Mouse (Mus musculus) v-Abl transformed pro-B cells (cell line): ENCODE measurements at regions not wholly inside any gene's neighbourhood (a gene's known extent, or its start where the extent isn't known, plus 50 kb on each side); places are given as distances from the start of the nearest gene placed in this dataset.

Experiments used
- in situ Hi-C, 2 experiments: fragments of 400-800 bp; cut with MboI; formaldehyde crosslinking; loops; one replicate each; pipeline ENCODE4 v1.15.1; 2025; ENCODE audit not compliant: unreplicated experiment in 2 of 2

DNA sequence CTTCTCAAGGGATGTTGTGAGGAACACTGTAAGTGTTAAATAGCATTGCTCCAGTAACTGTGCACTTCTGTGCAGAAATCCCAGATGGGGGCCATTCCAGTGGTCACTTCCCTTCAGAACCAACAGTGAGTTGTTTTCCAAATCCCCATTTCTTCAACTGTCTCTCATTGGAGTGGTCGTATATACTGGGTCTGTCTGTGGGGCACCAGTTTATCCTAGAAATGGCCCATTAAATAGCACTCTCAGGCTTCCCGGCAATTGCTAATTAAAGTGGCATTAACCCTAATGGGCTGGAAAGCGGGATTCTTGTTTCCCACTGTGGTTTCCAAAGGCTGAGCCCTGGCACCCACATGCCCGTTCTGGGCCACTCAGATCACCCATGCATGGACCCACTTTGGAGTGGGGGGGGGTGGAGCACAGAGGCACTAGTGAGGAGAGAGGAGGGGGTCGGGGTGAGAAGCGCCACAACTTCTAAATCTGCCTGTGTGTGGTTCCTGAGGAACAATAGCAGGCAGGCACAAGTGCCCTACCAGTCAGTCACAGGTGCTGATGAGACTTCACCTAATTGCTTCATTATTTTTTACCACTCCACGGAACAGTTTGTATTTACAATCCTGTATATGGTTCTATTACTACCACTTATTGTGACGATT lies 78.1 kb downstream of the Fam204a start:
- in situ Hi-C loops: loop anchor here (5.0 to 10.0 kb wide), 7 partner anchors 164 to 911 kb away; partner anchors contain the start of gene Emx2 (in 1 of the 2)

DNA sequence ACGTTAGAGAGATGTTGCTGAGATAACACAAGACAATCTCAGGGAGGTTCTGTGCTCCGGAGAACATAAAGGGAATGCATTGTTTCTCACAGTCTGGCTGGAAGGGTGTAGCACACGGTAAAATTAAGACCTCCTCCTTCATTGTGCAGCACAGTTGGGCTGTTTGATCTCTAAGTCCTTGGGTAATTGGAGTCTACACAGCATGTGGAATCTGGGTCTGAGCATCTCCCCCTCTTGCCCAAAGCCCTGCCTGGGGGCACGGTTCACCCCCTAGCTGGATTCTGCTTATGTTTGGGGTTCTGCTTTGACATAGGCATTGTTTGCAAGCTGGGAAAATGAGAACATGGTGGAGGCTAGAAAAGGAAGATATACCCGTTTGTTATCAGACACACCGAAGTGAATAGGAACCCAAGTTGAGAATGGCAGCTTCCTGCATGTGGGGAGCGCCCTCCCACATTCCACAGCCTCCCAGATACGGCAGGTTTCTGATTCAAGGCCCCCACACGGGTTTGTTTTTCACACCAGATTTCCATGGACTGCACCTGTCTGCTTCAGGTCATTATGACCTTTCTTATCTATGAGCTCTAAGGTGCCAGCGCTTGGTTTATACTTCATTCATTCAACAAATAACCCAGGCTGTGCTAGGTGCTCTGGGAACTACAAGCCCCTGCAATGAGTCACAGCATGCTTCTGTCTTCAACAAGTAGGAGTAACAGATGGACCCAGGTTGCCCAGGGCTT lies 79.9 kb downstream of the Fam204a start:
- in situ Hi-C loops: loop anchor here (5.0 to 10.0 kb wide), 7 partner anchors 166 to 909 kb away; partner anchors contain the start of gene Emx2 (in 1 of the 2)

DNA sequence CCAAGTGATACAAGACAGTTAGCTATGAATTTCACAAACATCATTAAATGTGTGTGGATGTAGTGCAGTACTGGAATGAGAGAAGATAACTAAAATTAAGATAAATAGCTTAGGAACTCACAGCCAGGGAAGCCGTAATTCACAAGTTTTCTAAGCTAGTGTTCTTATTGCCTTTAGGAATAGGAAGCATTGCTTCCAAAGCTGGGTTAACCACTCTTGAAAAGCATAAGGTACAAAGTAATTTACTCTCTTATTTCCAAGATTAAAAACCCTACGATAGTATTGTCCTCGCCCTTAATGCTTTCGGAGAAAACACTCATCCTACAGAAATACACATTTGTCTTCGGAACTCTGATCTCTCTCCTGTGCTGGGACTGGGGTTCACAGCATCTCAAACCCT lies 81.3 kb downstream of the Fam204a start:
- in situ Hi-C loops: loop anchor here (5.0 to 10.0 kb wide), 7 partner anchors 167 to 908 kb away; partner anchors contain the start of gene Emx2 (in 1 of the 2)

DNA sequence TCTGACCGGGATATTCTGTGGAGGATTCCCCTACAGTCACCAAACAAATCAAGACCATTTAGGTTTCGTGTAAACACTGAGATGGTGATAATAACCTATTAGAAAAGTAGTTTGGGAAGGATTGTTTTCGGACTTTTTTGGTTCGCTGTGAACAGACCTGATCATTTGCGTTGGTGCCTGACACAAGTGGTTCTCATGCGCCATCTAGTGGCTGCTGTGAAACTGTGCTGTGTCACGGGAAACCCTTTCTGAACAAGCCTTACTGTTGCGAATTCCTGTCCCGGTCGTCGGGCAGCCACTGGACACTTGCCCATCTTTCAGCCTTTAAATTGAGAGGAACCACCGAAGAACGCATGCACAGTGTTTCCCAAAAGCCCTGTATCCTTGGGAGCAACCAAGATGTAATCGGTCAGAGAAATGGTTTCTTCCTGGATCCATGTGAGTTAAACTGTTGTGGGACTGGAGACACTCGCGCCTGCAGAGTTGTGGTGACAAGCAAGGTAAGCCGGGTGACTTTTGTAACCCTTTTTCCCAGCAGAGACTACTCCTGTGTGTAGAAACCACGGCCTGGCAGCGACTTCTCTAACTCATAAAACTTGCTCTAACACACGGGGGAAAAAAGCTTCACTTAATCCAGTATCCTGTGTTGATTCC lies 82.0 kb downstream of the Fam204a start:
- in situ Hi-C loops: loop anchor here (5.0 to 10.0 kb wide), 5 partner anchors 168 to 720 kb away; partner anchors contain the start of gene Emx2 (in 1 of the 2)

DNA sequence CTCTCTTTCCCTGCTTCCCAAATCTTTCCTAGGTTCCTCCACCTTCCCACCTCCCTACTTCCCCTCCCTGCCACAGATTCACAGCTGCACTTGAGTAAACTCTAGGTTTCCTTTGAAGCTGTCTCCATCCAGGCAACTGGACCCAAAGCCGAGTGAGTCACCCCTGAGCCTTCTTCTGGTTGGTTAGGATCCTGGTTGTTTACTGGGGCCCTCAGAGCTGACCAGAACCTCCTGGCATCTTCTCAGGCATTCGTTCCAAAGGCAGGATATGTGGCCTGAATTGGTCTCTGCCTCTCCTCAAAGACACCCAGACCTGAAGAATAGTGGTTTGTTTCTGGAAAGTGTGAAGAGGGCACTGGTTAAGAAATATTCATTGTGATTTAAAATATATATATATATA lies 87.6 kb downstream of the Fam204a start:
- in situ Hi-C loops: no loop called here

DNA sequence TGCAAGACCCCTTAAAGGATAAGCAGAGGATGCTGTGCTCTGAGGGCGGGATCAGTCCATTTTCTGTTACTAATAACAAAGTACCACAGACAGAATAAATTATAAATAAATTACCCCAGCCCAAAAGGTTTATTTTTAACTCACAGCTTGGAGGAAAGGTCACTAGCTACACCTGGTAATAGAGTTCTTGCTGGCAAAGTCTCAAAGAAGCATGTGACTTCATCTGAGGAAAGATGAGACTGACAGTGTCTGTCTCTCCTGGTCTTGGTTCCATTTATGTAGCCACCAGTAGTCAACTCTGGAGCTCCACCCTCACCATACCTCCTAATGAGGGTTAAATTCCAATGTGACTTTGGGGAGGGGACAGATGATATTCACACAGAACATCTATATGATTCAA lies 90.0 kb downstream of the Fam204a start:
- in situ Hi-C loops: no loop called here

DNA sequence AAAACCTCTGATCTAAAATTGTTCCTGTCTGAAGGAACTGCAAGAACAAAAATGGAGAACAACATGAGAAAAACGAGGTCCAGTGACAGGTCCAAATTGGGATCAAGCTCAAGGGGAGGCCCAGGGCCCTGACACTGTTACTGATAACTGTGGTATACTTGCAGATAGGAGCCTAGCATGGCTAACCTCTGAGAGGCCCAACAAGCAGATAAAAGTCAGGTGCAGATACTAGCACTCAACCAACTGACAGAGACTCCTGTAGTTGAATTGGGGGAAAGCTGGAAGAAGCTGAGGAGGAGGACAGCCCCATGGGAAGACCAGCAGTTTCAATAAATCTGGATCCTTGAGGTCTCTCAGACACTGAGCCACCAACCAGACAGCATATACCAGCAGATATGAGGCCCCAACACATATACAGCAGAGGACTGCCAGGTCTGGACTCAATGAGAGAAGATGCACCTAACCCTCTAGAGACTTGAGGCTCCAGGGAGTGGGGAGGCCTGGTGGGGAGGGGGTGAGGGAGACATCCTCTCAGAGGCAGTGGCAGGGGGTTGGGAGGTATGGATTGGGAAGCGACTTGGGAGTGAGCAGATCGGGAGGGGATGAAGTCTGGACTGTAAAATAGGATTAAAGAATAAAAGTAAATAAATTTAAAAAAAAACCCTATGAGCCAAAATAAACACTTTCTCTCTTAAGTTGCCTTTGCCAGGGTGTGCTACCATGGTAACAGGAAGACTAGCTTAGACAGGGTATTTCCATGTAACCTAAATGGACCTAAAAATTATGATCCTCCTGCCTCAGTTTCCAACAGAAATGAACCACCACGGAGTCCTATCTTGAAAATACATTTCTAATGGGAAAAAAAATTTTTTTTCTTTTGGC lies 91.8 kb downstream of the Fam204a start:
- in situ Hi-C loops: no loop called here

DNA sequence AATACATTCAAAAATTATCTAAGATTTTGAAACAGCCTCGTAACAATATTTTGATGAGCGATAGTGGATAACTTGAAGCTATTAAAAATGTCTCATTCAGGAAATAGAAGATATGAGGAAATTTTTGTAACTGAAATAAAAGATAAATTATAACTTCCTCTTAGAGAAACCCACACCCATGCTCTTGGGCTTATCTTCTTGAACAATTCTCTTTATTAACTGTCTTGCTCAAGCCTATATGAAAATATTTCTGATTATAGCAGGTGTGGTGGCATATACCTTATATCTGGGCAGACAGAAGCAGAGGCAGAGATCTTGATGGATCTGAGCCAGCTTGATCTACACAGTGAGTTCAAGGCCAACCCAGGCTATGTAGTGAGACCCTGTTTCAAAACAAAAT lies 96.9 kb downstream of the Fam204a start:
- in situ Hi-C loops: no loop called here

DNA sequence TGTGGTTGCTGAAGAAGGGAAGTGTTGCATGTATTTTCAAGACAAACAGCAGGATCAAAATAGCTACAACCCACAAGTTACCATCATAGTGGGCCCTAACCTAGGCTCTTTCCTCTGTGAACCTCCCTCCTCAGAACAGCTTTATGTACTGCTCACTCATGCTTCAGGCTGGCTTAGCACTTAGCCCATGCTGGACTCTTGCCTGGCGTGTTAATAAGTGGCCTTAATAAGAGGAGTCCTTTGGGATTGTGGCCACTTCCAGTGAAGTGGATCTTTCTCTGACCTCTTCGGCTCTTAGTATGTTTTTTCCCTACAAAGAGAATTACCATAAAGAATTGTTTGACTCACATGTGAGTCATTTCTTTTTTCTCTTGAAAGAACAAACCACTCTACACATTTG lies 101.9 kb downstream of the Fam204a start:
- in situ Hi-C loops: no loop called here

DNA sequence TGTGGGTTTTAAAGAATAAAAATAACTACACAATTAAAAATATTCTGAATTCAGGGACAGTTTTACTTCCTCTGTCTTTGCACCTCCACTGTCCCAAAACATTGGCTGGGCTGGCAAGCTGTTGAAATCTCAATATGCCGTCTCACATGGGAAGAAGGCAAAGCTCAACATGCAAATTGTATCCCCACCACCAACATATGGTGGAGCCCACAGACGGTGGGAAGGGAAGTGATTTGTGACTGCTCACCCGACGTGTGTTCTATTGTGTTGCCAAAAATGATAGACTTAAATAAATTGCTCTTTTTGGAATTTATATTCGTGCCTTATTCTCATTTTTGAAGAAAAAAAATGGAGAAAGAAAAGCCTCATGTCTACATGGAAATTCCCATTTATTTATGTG lies 105.6 kb downstream of the Fam204a start:
- in situ Hi-C loops: no loop called here

DNA sequence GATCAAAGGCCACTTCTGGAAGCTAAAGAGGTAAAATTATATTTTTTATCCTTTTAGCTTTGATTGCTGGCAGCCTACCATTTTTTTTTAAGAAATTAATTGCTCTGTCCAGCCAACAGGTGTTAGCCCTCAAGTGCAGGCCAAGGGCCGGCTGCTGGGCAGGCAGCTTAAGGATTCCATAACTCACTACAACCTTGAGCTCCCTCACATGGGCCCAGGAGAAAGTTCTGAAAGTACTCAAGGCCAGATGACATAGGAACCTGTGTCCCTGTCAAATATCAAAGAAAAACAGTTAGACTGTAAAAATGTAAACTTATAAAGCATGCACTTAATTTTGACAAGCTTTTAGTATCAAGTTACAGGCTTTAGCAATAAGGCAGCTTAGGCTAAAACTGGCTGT lies 107.5 kb downstream of the Fam204a start:
- in situ Hi-C loops: no loop called here

DNA sequence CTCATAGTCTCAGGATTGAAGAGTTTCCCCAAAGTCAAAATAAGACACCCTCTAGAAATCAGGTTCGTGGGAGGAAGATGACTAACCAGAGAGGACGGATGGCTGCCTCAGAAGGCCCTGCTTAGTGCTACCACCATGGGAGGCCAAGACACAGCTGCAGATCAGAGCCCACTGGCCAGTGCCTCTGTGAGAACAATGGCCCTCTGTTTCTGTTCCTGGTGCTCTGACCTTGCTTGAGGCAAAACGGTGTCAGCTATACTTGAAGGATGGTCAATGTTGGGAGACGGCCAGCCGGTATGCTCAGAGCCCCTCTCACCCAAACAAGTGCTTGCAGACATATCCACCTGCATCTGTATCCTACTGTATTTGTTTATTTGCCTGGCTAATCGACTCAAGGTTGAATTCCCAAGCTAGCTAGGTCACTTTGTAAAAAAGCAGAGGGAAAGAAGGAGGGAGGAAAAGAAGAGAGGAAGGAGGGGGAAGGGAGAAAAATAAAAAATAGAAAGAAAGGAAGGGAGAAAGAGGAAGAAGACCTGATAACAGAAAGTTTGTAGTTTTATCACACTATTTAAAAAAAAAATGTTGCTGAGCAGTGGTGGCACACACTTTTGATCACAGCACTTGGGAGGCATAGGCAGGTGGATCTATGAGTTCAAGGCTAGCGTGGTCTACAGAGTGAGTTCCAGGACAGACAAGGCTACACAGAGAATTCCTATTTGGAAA lies 112.7 kb downstream of the Fam204a start:
- in situ Hi-C loops: no loop called here

DNA sequence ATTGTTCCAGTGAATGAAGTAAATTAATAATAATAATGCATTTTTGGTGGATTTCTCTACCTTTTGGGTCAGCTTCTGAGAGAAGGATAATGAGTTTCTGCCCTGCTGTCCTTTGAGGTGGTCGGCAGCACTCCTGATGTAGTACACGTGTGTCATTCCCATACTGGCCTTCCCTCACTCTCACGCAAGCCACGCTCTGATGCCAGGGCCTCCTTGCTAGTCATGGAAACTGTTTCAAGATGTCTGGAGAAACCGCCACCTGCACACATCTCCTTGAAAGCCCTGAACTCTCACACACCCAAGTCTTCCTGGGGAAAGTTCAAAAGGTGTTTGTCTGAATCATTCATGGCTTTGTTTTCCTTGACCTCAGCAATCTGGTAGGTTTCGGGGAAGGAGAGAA lies 116.2 kb downstream of the Fam204a start:
- in situ Hi-C loops: no loop called here

DNA sequence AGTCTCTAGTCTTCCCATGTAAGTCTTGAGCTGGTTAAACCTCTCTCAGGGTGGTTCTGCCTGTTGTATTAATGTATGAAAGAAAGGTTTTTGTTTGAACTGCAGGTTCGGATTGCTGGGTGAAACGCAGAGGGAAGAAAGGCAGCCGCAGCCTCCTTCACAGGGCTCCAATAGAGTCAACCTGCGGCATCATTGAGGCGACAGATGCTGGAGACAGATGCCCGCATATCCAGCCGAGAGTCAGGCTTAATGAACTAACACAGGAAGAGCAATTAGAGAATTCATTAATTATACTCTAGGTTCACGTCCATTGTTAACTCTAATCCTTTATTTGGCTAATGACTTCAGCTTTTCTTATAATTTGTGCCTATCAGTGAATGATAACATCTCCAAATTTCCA lies 117.0 kb downstream of the Fam204a start:
- in situ Hi-C loops: no loop called here

DNA sequence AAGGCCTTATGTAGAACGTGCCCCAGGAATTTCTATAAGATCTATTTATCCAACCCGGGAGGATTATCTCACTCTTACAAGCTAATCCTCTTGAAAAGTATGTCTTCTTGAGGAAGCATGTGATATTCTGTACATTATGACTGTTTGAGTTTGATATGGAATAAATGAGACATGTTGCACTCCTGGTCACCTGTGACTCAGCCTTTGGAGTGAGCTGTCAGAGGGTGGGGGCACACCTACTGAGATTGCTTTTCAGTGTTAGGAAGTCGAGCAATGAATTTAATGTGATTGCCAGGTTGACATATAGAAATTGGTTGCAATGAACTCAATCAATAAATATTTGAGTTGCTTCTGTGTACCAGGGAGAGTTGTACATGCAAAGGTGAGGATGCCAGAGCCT lies 128.6 kb downstream of the Fam204a start:
- in situ Hi-C loops: no loop called here

DNA sequence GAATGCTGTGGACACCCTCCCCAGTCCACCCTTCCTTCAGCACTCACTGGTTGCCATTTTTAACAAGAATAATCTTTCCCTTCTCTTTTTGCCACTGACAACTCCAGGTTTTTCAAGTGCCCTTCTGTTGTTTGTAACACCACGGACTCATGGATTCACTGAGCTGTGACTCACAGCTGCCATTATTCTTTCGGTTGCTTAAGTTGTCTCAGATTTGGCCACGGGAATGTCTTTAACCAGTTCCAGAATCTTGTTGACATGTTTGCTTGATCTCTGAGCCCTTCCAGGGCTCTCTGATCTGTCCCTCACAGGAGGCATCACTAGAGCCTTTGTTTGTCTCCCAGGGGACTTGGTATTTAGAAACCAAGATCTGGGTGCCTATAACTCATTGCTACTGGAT lies 131.5 kb upstream of the Rab11fip2 start:
- in situ Hi-C loops: no loop called here

DNA sequence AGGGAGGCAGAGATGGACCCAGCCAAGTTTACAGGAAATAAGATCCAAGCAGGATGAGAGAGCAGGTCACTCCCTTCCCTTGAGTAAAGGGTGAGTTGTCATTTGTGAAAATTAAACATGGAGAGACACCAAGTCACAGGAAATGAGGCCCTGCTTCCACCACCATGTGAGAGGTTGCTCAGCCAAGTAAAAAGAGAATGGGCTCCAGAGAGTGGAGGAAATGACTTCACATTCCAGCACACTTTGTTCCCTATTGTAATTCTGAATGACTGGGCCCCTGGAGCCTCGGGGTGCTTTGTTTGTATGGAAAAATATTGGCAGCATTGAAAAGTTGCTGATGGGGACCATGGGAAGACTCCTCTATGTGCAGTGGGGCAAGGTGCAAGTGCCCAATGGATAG lies 129.9 kb upstream of the Rab11fip2 start:
- in situ Hi-C loops: no loop called here

DNA sequence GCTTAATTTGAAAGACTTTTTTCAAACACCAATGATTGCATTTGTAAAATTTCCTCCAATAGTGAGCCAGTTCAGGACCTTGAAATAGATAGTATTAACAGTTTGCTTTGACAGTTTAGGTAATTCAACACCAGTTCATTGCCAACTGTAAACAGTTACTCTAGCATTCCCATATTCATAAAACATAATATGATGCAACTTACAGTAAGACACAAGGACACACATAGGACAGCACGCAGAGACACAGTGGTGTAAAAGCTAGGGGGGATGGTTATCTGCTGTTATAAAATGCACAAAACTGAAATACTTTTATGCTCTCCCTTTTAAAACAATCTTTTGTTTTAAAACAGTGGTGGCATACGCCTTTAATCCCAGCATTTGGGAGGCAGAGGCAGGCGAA lies 122.7 kb upstream of the Rab11fip2 start:
- in situ Hi-C loops: no loop called here

DNA sequence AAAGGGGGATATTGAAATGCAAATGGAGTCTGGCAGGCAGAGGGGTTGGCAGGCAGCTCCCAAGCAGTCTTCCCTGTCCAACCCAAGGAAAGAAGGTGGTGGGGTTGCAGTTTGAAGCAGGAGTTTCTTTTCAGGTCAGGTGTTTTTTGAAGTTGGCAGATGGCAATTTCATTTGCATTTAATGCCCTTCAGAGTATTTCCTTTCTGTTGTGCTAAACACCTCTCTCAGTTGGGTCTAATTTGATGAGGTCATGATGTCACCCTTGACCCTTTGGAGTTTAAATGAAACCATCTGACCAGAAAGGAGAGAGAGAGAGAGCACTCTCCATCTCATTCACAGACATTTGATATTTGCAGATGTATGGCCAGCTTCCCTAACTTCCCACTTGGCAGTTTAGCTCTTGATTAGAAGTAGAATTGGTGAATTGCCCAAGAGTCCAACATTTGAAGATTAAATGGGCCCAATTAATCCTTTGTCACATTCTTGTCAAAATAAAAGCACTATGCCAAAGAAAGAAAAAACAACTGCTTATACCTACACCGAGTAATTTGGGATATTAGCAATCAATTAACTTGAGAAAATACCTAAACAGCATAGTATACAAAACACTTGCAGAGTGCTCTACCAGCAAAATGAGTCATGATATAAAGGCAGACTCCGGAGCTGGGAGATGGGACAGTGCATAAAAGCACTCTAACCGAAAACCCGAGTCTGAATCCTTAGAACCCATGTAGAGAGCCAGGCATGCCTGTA lies 111.8 kb upstream of the Rab11fip2 start:
- in situ Hi-C loops: no loop called here
